Mouse (Mus musculus) small intestine, adult 2 months (tissue): ENCODE data around the gene Rps6kl1.

Source experiments
- CTCF ChIP-seq: fragments of 200-500 bp; IDR thresholded peaks from 2 replicates; pipeline ENCODE4 v1.5.1; 2012; ENCODE audit warnings: low read depth, mild to moderate bottlenecking, control low read depth, inconsistent platforms, low read length, moderate library complexity, mixed read lengths; ENCODE audit not compliant: insufficient replicate concordance, insufficient read length; ENCODE audit errors: extremely low read depth
- POLR2A ChIP-seq: fragments of 200-500 bp; IDR thresholded peaks from 2 replicates; pipeline ENCODE4 v1.6.1; 2012; ENCODE audit warnings: low read depth, mild to moderate bottlenecking, control low read depth, inconsistent platforms, low read length, moderate library complexity

DNA sequence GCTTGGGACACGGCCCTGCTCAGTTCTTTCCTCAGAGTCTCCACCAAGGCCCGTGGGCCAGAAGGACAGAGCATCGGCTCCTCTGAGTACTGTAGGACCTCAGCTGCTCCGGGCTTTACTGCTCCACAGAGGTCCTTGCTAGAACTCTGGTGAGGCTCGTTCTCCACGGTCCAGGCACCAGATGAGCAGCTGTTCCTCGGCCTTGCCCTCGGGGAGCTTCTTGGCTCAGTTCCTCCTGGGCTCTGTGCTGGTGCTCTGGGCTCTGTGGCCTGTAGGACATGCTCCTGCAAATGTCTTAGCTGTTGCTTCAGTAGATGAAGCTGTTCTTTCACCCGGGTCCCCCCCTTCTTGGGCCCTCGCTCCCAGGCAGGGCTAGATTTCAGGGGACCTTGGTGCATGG, 56.4 kb downstream of the Rps6kl1 start:
- TF ChIP-seq CTCF (no peak), POLR2A (no peak)
